Mouse (Mus musculus): ENCODE measurements at regions not wholly inside any gene's neighbourhood (a gene's known extent, or its start where the extent isn't known, plus 50 kb on each side); places are given as distances from the start of the nearest gene placed in this dataset.

- Histone ChIP-seq H3K4me3 (ENCODE audit: insufficient read depth, poor library complexity, severe bottlenecking) (no peak overlapping the region), H3ac (ENCODE audit: control insufficient read depth, insufficient read length, low read depth) (no peak overlapping the region), H3K79me2 (ENCODE audit: control insufficient read depth, insufficient read depth) (no peaks in the 10 kb centered on the region), H3K79me3 (ENCODE audit: low read depth) (no peaks in the 10 kb centered on the region), H3K27me3 (ENCODE audit: control insufficient read depth, insufficient read depth, insufficient read length) (no peaks in the 10 kb centered on the region), H3K36me3 (ENCODE audit: control insufficient read depth, insufficient read depth) (no peaks in the 10 kb centered on the region)
- TF ChIP-seq CTCF (IDR thresholded peaks at IDR 0.05; ENCODE audit: control insufficient read depth, insufficient read depth, insufficient read length) (no peak), USF1 (IDR thresholded peaks at IDR 0.05; ENCODE audit: low read depth) (no peak), CEBPB (IDR thresholded peaks at IDR 0.05; ENCODE audit: low read depth) (no peak), MYOG (IDR thresholded peaks at IDR 0.05; ENCODE audit: control insufficient read depth, extremely low read depth, insufficient read length) (no peak), MYOD1 (IDR thresholded peaks at IDR 0.05; ENCODE audit: control insufficient read depth, insufficient read length, low read depth) (no peak), MAX (IDR thresholded peaks at IDR 0.05) (no peak), FOSL1 (IDR thresholded peaks at IDR 0.05; ENCODE audit: insufficient read depth, low read length, poor library complexity, severe bottlenecking) (no peak)
These were observed 305.1 kb downstream of the Ajap1 start for GRCm38 (mm10) chr4:153177496-153177895.

DNA sequence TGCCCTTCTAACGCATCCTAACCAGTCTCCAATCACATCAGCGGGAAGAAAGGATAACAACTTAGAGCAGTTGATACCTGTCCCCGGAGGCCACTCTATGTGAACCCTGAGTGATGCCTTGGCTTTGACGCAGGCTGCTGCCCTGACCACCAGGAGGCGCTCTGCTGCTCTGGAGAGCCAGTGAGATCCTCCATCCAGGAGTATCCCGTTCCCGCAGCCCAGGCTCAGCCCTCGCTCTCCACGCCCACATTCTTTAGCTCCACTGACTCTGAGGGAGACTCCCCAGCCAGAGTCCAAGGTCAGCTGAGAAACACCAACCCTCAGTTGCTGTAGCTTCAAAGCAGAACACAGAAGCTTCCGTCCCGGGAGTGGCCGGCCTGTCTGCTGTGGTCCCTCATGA, 307.0 kb downstream of the Ajap1 start:
- H3K27me3 ChIP-seq (ENCODE audit: control insufficient read depth, insufficient read depth, insufficient read length): no peaks in the 10 kb centered on the region
- no peak overlapping the region for H3ac ChIP-seq (ENCODE audit: control insufficient read depth, insufficient read length, low read depth)
- no peaks in the 10 kb centered on the region for H3K79me3 ChIP-seq (ENCODE audit: low read depth)
- no peak overlapping the region for H3K4me3 ChIP-seq (ENCODE audit: insufficient read depth, poor library complexity, severe bottlenecking)
- H3K79me2 ChIP-seq (ENCODE audit: control insufficient read depth, insufficient read depth): no peaks in the 10 kb centered on the region
- TF ChIP-seq CTCF (IDR thresholded peaks at IDR 0.05; ENCODE audit: control insufficient read depth, insufficient read depth, insufficient read length) (no peak), CEBPB (IDR thresholded peaks at IDR 0.05; ENCODE audit: low read depth) (no peak), USF1 (IDR thresholded peaks at IDR 0.05; ENCODE audit: low read depth) (no peak), MYOD1 (IDR thresholded peaks at IDR 0.05; ENCODE audit: control insufficient read depth, insufficient read length, low read depth) (no peak), MYOG (IDR thresholded peaks at IDR 0.05; ENCODE audit: control insufficient read depth, extremely low read depth, insufficient read length) (no peak), MAX (IDR thresholded peaks at IDR 0.05) (no peak), FOSL1 (IDR thresholded peaks at IDR 0.05; ENCODE audit: insufficient read depth, low read length, poor library complexity, severe bottlenecking) (no peak)
- H3K36me3 ChIP-seq (ENCODE audit: control insufficient read depth, insufficient read depth): no peaks in the 10 kb centered on the region

DNA sequence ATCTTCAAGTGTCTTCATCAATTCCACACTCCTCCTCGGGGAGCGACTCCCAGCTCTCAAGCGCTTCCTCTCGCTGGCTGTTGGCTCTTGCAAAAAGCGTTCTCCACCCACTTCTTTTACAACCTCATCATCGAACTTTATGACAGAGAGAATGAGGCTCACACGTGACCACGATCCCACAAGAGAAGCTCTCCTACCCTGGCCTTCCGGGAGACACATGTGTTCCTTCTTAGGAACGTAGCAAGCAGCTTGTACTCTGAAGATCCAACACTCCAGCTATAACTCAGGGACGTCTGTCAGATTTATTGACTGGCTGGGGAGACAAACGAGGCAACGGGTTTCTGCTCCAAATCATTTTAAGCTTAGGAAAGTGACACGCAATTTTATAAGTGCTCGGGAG, 307.5 kb downstream of the Ajap1 start:
- Histone ChIP-seq H3K36me3 (ENCODE audit: control insufficient read depth, insufficient read depth) (no peaks in the 10 kb centered on the region), H3K79me2 (ENCODE audit: control insufficient read depth, insufficient read depth) (no peaks in the 10 kb centered on the region), H3K79me3 (ENCODE audit: low read depth) (no peaks in the 10 kb centered on the region), H3K27me3 (ENCODE audit: control insufficient read depth, insufficient read depth, insufficient read length) (no peaks in the 10 kb centered on the region), H3K4me3 (ENCODE audit: insufficient read depth, poor library complexity, severe bottlenecking) (no peak overlapping the region), H3ac (ENCODE audit: control insufficient read depth, insufficient read length, low read depth) (no peak overlapping the region)
- TF ChIP-seq FOSL1 (IDR thresholded peaks at IDR 0.05; ENCODE audit: insufficient read depth, low read length, poor library complexity, severe bottlenecking) (no peak), CEBPB (IDR thresholded peaks at IDR 0.05; ENCODE audit: low read depth) (no peak), MYOD1 (IDR thresholded peaks at IDR 0.05; ENCODE audit: control insufficient read depth, insufficient read length, low read depth) (no peak), USF1 (IDR thresholded peaks at IDR 0.05; ENCODE audit: low read depth) (no peak), MAX (IDR thresholded peaks at IDR 0.05) (no peak), CTCF (IDR thresholded peaks at IDR 0.05; ENCODE audit: control insufficient read depth, insufficient read depth, insufficient read length) (no peak), MYOG (IDR thresholded peaks at IDR 0.05; ENCODE audit: control insufficient read depth, extremely low read depth, insufficient read length) (no peak)

DNA sequence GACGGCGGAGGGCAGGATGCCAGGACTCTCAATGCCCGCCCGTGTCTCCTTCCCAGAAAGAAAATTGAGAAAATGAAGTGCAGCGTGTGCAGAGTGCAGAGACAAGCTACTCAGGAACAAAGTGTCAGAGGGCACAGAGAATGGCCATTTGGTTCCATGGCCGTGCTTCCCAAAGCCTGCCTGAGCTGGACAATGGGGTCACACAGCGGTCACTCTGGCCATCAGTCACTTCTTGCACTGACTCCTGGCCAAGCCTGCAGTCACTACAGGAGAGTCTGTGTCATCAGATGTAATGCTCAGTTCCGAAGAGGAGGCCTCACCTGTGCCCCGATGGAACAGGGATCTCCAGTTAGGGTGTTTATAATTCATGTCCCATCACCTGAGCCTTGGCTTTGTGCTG, 312.6 kb downstream of the Ajap1 start:
- Histone ChIP-seq H3K4me3 (ENCODE audit: insufficient read depth, poor library complexity, severe bottlenecking) (no peak overlapping the region), H3K79me2 (ENCODE audit: control insufficient read depth, insufficient read depth) (no peaks in the 10 kb centered on the region), H3K27me3 (ENCODE audit: control insufficient read depth, insufficient read depth, insufficient read length) (no peaks in the 10 kb centered on the region), H3K36me3 (ENCODE audit: control insufficient read depth, insufficient read depth) (no peaks in the 10 kb centered on the region), H3K79me3 (ENCODE audit: low read depth) (no peaks in the 10 kb centered on the region), H3ac (ENCODE audit: control insufficient read depth, insufficient read length, low read depth) (no peak overlapping the region)
- TF ChIP-seq MYOG (IDR thresholded peaks at IDR 0.05; ENCODE audit: control insufficient read depth, extremely low read depth, insufficient read length) (no peak), FOSL1 (IDR thresholded peaks at IDR 0.05; ENCODE audit: insufficient read depth, low read length, poor library complexity, severe bottlenecking) (no peak)

DNA sequence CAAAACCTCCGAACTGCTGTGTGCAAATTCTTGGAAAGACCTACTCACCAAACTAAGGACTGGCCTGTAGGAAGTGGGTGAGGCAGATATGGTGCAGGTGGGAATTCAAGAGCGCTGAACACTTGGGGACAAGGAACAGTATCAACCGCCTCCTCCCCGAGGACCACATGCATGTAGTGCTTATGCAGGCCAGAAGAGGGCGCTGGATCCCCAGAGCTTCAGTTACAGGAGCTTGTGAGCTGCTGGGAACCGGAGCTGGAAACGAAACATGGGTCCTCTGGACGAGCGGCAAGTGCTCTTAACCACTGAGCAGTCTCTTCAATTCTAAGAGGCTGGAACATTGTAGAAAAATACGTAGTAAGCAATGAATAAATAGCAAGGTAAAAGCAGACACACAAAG, 317.8 kb downstream of the Ajap1 start:
- no peaks in the 10 kb centered on the region for H3K79me3 ChIP-seq (ENCODE audit: low read depth)
- no peak overlapping the region for H3ac ChIP-seq (ENCODE audit: control insufficient read depth, insufficient read length, low read depth)
- no peak for TF ChIP-seq MYOD1 (IDR thresholded peaks at IDR 0.05; ENCODE audit: control insufficient read depth, insufficient read length, low read depth)
- TF ChIP-seq CTCF (IDR thresholded peaks at IDR 0.05; ENCODE audit: control insufficient read depth, insufficient read depth, insufficient read length): no peak
- TF ChIP-seq CEBPB (IDR thresholded peaks at IDR 0.05; ENCODE audit: low read depth): no peak
- TF ChIP-seq MAX (IDR thresholded peaks at IDR 0.05): no peak
- TF ChIP-seq FOSL1 (IDR thresholded peaks at IDR 0.05; ENCODE audit: insufficient read depth, low read length, poor library complexity, severe bottlenecking): no peak
- no peak for TF ChIP-seq USF1 (IDR thresholded peaks at IDR 0.05; ENCODE audit: low read depth)
- no peak for TF ChIP-seq MYOG (IDR thresholded peaks at IDR 0.05; ENCODE audit: control insufficient read depth, extremely low read depth, insufficient read length)

GRCm38 (mm10) chr4:153160115-153160514, 322.5 kb downstream of the Ajap1 start:
- no peak for TF ChIP-seq FOSL1 (IDR thresholded peaks at IDR 0.05; ENCODE audit: insufficient read depth, low read length, poor library complexity, severe bottlenecking)
- no peak for TF ChIP-seq CEBPB (IDR thresholded peaks at IDR 0.05; ENCODE audit: low read depth)
- no peak for TF ChIP-seq MAX (IDR thresholded peaks at IDR 0.05)
- TF ChIP-seq CTCF (IDR thresholded peaks at IDR 0.05; ENCODE audit: control insufficient read depth, insufficient read depth, insufficient read length): no peak
- TF ChIP-seq MYOD1 (IDR thresholded peaks at IDR 0.05; ENCODE audit: control insufficient read depth, insufficient read length, low read depth): no peak
- no peak for TF ChIP-seq USF1 (IDR thresholded peaks at IDR 0.05; ENCODE audit: low read depth)
- TF ChIP-seq MYOG (IDR thresholded peaks at IDR 0.05; ENCODE audit: control insufficient read depth, extremely low read depth, insufficient read length): no peak
- H3ac ChIP-seq (ENCODE audit: control insufficient read depth, insufficient read length, low read depth): no peak overlapping the region
- no peaks in the 10 kb centered on the region for H3K79me2 ChIP-seq (ENCODE audit: control insufficient read depth, insufficient read depth)
- no peak overlapping the region for H3K4me3 ChIP-seq (ENCODE audit: insufficient read depth, poor library complexity, severe bottlenecking)
- H3K79me3 ChIP-seq (ENCODE audit: low read depth): no peaks in the 10 kb centered on the region
- no peaks in the 10 kb centered on the region for H3K27me3 ChIP-seq (ENCODE audit: control insufficient read depth, insufficient read depth, insufficient read length)
- no peaks in the 10 kb centered on the region for H3K36me3 ChIP-seq (ENCODE audit: control insufficient read depth, insufficient read depth)

More for the DNA sequence above, 317.8 kb downstream of the Ajap1 start:
- Histone ChIP-seq H3K36me3 (ENCODE audit: control insufficient read depth, insufficient read depth) (no peaks in the 10 kb centered on the region), H3K79me2 (ENCODE audit: control insufficient read depth, insufficient read depth) (no peaks in the 10 kb centered on the region), H3K4me3 (ENCODE audit: insufficient read depth, poor library complexity, severe bottlenecking) (no peak overlapping the region), H3K27me3 (ENCODE audit: control insufficient read depth, insufficient read depth, insufficient read length) (no peaks in the 10 kb centered on the region)

Data from C2C12 (cell line).